Mouse (Mus musculus) adrenal gland, postnatal 4 days (tissue): ENCODE results near the gene Slc15a2. TPM values are rescaled to one million over a fixed set of nuclear protein-coding genes. Genes with fewer than 3 reads are reported as not detected.

Source experiments
- DNase-seq, 2 experiments: peaks; one replicate each; pipeline ENCODE4 v3.0.0; 2021 to 2022; ENCODE audit warnings: low spot score in 2 of 2, mixed read lengths in 2 of 2
- long read RNA-seq, 2 experiments: library from polyadenylated mRNA; stranded (forward); transcript quantifications; one replicate each; pipeline ENCODE4 v2.0.0; 2021
- total RNA-seq, 2 experiments: library from RNA; stranded (reverse); gene quantifications; 2 replicates each; pipeline ENCODE4 v1.2.3; 2021

Gene Slc15a2
- 10 to 100 TPM in 1 of 2 experiments, 1 to 10 TPM in 1; 7.7 to 10.1 TPM for total RNA-seq
- long read RNA-seq, experiment 1, partial matches to known transcripts, result 0 of 2 reads
- long read RNA-seq, experiment 1, other reads (novel, unspliced or antisense), result 0 of 2 reads
- long read RNA-seq, experiment 2, partial matches to known transcripts, result 0 of 10 reads
- long read RNA-seq, experiment 2, other reads (novel, unspliced or antisense), result 3 of 10 reads

DNA sequence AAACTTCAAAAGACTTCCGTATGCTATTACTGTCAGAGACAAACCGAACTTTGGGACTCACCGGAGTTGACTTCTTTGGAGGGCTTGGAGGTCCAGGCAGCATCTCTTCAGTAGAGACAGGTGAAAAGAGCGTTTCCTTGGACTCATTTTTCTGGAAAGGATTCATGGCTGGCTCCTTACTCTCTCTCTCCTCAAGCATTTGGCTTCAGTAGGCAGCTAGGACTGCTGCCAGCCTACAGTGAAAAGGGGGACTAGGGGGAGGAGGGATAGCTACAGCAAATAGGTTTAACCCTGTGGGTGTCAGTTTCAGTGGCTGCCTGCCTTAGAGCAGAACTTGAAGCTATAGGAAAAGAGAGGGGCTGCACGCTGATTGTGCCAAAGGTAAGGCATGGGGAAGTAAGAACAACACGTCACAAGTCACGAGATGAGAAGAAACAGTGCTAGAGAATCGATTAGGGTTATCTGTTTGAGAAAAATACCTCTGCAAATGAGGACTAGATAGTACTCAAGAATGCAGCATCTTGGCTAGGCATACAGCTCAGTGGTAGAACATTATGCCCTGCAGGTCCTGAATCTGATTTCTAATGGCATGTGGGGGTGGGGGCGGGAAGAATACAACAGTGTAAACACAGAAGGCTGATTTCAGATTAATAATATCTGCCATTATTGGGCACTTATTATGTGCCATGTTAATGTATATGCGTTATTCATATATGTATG, at the start of gene Slc15a2:
Gene Slc15a2 (minus strand): TSS at position 369 of the 720 bp plus-strand sequence.
- DNase-seq, result no peak

DNA sequence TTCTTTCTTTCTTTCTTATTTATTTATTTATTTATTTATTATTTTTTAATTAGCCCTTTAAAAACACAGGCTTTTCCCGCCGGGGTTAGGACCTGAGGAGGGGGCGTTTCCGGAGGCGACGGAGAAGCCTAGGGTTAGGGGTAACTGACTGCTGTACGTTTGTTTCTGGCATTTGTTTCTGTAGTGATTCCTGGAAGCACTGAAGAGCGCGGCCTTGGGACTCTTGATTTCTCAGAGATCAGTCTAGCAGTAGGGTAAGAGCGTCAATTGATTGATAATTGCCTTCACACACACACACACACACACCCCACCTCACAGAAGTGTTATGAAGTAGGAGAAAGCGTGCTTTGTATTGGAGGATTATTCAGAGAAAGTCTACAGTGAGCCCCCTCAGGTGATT, 44.1 kb upstream of the Slc15a2 start:
- DNase-seq, result no peak

DNA sequence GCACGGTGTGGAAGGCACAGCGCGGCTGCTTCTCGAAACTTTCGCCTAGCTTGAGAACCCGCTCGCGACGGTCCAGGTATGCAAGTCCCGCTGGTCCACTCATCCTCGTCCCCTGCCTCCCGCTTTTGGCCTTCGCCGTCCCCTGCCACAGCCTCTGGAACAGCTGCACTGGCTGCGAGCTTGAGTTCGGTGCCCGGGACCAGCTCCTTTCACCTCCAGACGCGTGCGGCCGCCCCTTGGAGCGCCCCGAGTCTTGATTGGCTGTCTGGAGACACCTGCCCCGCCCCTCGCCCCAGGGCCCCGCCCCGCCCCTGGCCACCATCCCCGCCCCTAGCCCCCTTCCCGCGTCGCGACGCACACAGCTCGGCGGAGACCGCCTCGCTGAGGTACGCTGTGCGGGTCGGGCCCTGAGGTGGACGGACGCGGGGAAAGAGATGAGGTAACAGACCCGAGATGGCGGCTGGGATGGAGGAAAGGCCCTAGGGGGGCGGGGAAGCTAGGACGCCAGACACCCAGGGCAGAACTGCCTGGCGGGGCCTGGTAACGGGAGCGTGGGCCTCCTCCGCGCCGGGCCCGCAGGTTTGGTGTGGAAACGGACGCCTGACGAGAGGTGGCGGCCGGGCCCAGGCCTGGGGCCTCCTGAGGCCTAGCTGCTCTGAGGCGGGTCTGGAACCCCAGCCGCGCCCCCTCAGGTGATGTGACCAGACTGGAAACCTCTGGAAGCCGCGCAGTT, 43.5 kb upstream of the Slc15a2 start, which contains the start of gene Iqcb1:
Gene Iqcb1 (plus strand): TSS at position 332 of the 733 bp plus-strand sequence.
- peak; percentile 61 to 69 for DNase-seq

DNA sequence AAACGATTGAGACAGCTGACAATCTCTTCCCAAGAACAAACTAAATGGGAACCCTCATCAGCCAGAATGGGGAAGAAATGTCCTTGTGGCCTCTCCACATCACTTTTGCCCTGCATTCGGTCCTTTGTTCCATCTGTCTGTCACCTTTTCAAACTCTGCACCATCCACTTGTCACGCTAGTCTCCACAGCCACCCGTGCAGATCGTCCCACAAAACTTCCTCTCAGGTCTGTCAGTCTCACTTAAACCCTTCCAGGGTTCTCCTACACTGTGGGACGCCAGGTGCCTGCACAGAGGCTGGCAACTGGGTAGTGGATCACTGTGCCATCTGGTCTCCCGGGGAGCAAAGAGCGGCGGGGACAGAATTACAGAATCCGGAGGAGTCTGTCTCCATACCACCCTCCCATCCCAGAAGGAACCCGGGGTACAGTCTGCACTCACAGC, 42.9 kb upstream of the Slc15a2 start:
- DNase-seq, result no peak

DNA sequence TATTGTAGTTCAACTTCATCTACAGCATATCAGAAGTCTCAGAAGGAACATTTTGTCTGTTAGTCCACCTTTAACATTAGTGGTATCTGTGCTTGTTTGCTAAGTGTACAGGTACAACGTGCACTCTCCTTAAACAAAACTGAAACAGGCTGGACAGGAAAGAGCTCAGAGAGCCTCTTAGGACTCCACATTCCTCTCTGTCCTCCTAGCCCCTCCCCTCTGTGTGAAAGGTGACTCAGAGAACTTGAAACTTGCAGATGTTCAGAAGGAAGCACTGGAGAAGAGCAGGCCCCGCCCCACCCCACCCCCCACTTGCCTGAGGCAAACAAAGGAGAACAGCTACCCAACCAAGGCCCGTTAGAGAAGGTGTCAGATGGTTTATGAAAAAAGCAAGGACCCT, 36.7 kb upstream of the Slc15a2 start:
- DNase-seq, result no peak

DNA sequence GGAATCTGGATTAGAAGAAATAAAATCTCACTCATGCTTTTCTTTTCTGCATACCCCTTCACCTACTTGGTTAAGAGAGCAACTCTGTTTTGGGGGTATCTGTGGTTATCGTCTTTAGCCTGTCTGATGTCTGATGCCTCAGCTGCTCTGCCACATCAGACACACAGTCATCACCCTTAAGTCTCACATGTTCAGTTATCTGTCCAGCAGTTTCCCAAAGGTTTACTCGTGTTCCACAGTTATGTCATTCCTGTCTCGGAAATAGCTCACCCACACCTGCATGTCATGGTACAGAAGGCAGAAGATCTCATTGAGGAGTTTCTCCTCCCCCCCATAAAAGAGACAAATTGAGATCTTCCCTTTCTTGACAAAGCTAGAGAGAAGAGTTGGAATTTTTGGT, 36.0 kb upstream of the Slc15a2 start:
- DNase-seq, result no peak

DNA sequence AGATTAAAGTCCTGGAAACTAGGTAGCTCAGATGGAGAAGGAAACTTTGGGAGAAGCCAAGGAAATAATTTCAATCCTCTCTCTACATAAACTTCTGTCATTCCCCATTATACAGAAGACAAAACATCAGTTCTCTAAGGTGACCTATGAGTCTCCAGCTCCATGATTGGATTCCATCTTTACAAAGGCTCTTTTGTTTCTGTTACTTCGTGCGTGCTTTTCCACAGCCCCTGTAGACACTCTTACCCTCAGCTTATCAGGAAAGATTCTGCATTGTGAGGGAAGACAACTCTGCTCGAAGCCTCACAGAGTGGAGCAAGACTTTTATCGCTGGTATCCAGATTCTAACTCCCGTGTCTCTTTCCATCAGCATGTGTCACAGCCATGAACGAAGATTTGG, 35.3 kb upstream of the Slc15a2 start:
- DNase-seq, result no peak

DNA sequence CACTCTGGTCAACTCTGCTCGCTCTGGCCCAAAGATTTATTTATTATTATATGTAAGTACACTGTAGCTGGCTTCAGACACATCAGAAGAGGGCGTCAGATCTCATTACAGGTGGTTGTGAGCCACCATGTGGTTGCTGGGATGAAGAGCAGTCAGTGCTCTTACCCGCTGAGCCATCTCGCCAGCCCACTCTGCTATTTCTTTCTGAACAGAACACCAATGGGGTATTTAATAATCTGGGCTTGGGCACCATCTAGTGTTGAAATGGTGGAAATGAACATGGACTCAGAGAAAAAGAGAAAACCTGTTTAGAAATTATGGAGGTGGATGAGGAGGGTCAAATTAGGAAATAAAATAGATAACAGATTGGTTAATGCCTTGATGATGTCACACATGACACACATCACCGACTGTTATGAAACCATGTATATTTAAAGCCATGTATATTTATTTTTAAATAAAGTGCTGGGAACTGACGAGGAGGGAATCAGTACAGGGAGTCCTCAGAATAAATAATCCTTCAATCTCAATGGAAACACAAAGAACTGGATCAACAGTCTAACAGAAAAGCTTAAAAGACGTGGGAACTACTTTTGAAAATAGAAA, 32.7 kb upstream of the Slc15a2 start:
- DNase-seq, result peak; percentile 9 to 26

DNA sequence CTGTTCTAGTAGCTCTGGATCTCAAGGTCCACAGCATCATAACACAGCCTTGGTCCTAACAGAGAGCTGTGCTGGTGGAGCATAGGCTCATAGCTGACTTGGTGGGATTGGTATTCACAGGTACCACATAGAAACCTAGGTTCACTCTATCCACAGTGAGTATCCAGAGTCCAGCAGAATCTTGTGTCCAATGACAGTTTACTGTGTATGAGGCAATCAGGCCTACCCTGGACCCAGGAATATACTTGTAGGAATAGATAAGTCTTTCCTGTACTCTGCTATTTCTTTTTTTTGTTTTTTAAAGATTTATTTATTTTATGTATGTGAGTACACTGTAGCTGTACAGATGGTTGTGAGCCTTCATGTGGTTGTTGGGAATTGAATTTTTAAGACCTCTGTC, 32.2 kb upstream of the Slc15a2 start:
- DNase-seq, result no peak

DNA sequence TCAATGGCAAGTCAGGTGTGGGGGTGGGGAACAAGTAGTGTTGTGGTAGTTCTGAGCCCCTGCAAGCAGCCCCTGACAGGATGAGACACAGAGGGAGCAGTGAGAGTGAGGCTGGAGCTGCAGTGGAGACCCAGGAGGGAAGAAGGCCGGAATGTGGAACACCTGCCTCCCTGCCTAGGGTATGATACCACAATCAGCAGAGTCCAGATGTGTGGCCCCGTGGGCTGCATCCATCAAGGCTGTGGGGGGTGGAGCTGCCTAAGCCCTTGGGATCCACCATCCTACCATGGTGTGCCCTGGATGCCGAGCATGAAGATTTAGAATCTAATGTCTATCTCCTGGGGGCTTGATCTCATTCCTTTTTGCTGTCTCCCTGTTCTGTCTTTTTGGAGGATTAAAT, 28.9 kb upstream of the Slc15a2 start:
- DNase-seq, result no peak

DNA sequence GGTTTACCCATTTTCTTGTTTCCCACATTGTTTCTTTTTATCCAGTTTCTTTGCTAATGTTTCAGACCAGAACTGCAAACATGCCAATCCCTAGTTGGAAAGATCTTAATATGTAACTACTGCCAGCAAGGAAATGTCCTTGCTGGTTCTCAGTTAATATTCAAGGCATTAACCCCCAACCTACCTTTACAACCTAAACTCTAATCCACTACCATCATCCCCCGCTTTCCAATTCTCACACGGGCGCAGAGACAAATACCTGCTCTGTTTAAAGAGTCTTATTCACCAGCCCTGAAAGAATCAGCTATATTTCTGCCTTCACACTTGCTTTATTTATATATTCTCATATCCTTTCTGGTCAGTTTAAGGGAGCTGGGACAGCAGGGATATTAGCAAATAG, 23.9 kb upstream of the Slc15a2 start:
- no peak for DNase-seq

DNA sequence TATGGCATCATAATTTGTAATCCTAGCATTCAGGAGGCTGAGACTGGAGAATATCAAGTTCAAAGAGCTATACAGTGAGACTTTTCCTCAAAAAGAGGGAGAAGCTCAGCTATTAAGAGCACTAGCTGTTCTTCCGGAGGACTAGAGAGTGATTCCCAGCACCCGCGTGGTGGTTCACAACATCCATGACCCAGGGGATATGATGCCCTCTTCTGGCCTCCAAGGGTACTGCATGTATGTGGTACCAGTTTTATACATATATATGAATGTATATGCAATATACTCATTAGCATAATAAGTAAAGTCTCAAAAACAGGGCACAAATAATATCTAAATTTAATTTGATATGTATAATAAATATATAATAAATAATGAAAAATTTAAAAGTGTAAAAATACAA, 17.6 kb upstream of the Slc15a2 start:
- DNase-seq, result no peak

DNA sequence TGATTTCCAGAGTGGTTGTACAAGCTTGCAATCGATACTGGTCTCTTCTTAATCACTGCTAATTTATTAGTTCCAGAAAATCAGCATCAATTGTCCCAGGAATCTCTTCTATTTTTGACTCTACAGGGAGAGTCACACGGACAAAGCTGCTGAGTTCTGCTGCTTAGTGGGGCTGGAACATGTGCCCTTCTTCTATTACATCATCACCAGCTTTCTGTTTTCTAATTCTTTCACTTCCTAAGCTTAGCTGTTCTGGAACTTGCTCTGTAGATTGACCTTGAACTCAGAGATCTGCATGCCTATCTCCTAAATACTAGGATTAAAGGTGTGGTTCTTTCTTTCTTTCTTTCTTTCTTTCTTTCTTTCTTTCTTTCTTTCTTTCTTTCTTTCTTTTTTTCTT, 13.6 kb upstream of the Slc15a2 start:
- DNase-seq, result no peak

DNA sequence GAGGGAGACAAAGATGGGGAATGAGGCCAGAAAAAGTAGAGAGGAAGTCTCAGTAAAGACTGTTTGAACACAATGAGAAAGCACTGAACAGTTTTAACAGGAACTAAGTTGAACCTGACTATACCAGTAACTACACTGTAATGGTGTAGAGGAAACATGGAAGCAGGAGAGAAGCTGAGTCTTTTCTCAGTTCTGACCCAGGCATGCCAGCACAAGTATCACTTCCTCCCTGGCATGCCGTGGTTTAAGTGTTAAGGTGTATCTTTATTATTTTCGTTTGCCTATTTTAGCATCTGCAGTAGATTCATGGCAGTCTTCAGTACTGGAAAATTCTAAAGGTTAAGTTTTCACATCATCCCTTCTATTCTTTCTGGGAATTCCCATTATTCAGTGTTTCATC, 10.2 kb upstream of the Slc15a2 start:
- DNase-seq, result no peak

DNA sequence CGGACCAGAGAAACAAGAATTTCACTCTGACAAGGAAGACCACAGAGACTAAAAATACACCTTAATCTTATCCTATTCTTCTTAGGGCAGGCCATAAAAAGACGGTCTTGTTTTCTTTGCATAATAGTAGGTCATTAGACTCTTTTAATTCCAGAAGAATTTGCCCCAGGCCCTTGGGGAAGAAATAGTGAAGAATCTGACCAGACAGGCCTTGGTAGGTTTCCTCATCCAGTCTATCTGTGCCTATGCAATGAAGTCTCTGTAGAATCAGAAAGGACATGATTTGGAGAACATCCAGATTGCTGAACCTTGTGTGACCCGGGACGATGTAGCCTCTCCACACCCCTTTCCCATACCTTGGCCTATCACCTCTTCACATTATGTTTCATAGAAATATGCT, 5.4 kb upstream of the Slc15a2 start:
- DNase-seq, result no peak

DNA sequence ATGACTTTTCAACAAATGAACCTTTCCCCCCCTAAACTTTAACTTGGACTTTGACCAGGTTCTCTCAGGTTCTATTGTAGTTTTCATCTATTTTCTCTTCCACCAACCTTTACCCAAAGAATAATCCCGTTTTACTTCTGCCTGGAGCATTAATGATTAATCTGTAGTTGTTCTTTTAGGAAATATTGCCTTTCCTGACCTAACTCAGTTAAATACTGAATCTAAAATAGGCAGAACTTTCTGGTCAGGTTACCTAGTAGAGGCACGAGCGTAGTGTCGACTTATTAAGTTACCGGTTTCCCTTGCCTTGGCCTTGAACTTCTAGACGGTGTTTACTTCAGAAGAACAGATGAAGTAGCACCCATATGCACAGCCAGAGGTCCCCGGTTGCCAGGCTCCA, 1.7 kb upstream of the Slc15a2 start:
- no peak for DNase-seq

DNA sequence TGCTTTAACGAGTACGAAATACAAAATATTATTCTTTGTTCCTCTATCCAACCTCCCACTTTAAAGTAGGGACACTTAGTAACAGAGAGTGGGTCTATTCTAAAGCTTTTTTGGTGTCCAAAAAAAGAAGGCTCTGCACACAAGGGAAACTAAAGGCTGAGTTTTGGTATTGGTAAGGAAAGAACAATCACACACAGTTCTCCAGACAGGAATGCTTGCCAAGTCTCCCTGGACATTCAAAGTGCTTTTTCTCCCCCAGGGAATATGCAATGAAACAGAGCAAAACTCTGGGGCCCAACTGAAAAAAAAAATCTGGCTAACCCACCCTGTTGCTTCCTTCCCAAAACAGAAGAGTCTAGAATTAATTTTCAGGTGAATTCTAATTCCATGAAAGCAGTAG, 616 bp downstream of the Slc15a2 start:
- no peak for DNase-seq

DNA sequence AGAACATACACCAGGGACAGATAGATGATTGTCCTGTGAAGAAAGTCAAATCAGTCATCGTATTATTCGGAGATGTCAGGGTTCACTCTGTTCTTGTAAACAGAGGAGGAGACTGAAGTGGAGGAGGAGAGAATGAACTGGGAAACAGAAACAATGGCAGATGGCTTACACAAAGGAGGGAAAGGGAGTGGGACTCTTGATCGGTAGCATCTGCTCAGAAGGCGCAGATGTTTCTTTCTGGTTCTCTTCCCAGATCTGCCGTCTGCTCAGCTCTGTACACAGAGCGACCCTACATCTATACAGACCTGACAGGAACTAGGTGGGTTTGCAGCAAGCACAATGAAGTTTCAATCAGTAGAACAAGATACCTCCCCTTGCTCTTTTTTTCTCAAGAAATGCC, 9.1 kb downstream of the Slc15a2 start:
- no peak for DNase-seq

DNA sequence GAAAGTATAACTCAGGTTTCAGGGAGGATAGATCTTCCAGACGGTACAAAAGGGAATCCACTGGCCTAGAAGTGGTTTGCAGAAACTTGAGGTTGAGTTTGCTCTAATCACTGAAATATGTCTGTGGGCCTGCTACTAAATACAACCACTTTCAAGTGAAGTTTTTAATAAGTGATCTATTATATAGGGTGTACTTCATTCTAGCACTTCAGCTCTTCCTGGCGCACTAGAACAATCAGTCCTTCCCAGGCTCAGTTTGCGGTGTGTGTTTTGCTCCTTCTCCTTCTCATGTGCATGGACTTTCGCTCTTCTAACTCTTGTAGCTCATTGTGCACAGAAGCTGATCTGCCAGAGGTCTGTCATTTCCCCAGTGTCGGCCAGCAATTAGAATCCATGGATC, 11.8 kb downstream of the Slc15a2 start:
- DNase-seq, result no peak

DNA sequence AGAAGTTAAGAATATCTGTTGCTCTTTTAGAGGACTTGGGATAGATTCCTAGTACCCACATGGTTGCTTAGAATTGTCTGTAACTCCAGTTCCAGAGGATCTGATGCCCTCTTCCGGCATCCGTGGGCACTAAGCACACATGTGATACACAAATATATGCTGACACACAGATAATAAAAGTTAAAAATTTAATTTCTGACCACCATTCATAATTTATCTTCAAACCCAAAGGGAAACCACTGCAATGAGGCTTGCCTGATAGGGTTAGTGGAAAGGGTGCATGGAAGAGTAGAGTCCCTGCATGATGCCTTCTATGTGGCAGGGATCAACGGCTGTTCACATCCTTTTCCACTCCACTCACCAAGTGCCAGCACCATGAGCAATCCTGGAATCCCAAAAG, 13.1 kb downstream of the Slc15a2 start:
- DNase-seq, result no peak

DNA sequence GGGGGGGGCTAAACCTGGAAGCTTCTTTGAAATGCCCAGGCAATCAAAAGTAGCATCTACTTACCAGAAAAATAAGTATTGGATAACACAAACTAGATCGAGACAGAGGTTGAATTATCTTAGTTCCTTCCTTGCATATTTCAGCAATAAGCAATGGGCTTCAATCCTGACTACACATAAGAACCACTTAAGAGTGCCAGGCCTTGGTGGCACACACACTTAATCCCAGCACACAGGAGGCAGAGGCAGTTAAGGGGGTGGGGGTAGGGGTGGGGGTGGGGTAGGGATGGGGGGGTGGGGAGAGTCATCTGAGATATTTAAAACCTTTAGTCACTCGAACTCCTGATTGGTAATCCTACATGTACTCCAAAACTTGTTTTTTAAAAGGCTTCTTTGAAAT, 13.5 kb downstream of the Slc15a2 start:
- DNase-seq, result no peak

DNA sequence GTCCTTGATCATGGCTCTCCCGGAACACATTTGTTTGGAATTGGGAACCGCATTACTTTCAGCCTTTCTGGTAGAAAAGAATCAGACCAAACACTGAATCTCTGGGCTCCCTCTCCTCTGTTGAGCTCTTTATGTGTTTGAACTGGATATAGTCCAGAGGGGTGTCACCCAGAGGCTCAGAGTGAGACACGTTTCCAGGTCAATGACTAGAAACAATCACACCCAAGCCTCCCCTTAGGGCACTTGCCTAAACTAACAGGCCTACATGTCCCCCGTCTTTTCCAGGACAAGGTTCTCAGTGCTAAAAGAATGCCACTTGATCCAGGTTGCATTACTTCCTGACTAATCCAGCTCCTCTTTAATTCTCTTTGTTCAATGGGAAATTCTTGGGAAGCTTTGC, 13.9 kb downstream of the Slc15a2 start:
- DNase-seq, result no peak
